Mouse (Mus musculus): ENCODE data around the gene Pde4b.

GRCm38 (mm10) chr4:102491468-102492123, 404.3 kb downstream of the Pde4b start:
- TF ChIP-seq CTCF (IDR thresholded peaks at IDR 0.05; ENCODE audit: control insufficient read depth, insufficient read depth, insufficient read length), result no peak
- no peak for TF ChIP-seq MYOD1 (IDR thresholded peaks at IDR 0.05; ENCODE audit: control insufficient read depth, insufficient read length, low read depth)

Measured in C2C12 (cell line).